Mouse (Mus musculus) testis, adult 2 months (tissue): Measurements from ENCODE around the gene Krt7.
A peak's percentile ranks its signal among the peaks of the same experiment; 100 is the strongest.

Experiments used
- CTCF ChIP-seq: fragments of 200-500 bp; IDR thresholded peaks from 2 replicates; pipeline ENCODE4 v1.5.1; 2012; ENCODE audit warnings: low read depth, mild to moderate bottlenecking, inconsistent platforms, low read length, moderate library complexity; ENCODE audit not compliant: control insufficient read depth, insufficient read depth, insufficient replicate concordance
- POLR2A ChIP-seq: fragments of 200-500 bp; IDR thresholded peaks from 2 replicates; pipeline ENCODE4 v1.6.1; 2012; ENCODE audit warnings: low read depth, mild to moderate bottlenecking, inconsistent platforms, low read length, moderate library complexity; ENCODE audit not compliant: control insufficient read depth

- TF ChIP-seq CTCF, result no peak
- peak; percentile 72; the same call in 1 of the 2 replicates for TF ChIP-seq POLR2A
These were observed 36.6 kb downstream of the Krt7 start, which contains the start of gene Krt88 for GRCm38 (mm10) chr15:101447444-101447843.
